Mouse (Mus musculus): ENCODE measurements around the gene Cdkn1a.

The Cdkn1a gene

DNA sequence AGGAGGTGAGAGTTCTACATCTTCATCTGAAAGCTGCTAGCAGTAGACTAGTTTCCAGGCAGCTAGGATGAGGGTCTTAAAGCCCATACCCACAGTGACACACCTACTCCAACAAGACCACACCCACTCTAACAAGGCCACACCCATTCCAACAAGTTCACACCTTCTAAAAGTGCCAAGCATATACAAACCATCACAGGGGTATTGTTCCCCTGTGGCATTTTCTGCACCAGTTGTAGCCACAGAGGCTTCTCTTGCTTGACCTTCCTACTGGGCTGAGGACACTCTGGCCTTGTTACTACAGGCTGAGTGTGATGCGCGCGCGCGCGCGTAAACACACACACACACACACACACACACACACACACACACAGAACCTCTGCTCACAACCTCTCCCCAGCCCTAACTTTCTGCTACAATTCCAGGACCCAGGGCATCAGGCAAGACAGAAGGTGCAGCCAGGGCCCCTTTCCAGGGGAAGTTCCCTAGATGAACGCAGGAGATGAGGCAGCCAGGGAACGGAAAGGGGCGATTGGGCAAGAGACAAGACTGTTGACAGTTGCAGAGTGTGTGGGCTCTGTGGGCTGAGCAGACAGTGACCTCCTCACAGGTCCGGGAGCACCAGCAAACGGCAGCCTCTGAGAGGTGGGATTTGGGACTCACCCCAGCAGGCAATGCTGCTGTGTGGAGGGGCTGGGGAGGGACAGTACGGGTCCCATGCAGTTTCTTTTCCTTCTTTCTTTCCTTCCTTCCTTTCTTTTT lies 23.0 kb downstream of the Cdkn1a start, which contains the start of gene Rab44:
TSS of gene Rab44 (plus strand) at position 555 of the 762 bp plus-strand sequence.
- DNase-seq (ENCODE audit: extremely low read depth, insufficient read length, low spot score) = no peak

DNA sequence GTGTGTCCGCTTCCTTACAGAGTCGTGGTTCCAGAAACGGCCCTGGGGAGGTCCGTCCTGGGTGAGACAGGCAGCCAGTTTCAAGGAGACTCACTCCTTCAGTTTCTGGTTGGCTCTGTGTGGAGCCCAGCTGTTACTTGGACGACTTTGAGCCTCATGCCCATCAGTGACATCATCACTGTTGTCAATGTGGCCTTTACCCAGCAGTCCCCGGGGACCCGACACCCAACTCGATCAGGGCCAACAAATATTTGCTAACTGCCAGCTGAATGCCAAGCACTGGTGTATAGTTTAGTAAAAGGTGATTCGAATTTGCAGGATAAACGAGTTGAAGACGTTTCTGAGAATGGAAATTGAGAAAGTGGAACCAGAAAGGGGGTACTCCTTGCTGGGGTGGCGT lies 25.2 kb downstream of the Cdkn1a start:
- DNase-seq (ENCODE audit: extremely low read depth, insufficient read length, low spot score) = peak; percentile 45

DNA sequence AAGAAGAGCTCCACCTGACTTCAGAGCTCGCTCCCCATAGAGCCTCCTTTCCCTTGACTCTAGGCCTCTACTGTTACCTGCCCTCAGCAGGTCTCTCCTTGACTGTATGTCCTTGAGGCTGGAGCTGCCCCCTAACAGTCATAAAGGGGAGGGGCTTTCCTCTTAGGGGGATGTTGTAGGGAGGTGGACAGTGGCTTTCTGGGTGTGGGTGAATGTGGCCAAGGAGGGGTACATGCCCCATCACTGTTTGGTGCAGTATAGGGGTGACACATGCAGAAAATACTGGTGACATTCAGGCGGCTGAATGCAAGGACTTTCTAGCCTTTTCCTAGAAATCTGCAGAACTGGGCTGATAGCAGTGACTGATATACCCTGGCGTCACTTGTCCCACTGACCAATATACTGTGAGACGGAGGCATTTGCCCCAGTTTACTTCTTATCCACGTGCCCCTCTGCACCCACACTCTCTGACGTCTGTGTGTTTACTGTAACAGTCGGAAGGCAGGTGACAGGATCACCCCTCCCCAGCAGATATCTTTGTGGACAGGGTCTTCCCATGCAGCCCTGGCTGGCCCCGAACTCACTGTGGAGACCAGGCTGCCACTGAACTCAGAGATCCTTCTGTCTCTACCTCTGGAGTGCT lies 26.4 kb downstream of the Cdkn1a start:
- no peak for DNase-seq (ENCODE audit: extremely low read depth, insufficient read length, low spot score)

DNA sequence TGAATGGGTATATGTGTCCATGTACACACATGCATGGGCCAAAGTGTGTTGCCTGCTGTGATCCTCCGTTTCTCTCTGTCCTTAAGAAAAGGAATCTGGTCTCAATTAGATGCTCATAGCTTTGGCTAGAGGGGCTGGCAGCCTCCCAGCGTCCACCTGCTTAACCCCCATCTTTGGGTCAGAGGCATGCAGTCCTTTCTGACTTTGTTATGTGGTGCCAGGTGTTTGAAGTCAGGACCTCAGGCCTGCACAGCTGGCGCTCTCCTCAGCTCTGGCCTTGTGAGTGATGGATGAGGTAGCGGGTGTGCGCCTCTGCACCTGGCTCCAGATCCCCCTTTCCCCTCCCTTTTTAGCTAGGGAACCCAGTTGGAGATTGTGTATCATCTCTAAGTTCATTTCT lies 27.3 kb downstream of the Cdkn1a start:
- DNase-seq (ENCODE audit: extremely low read depth, insufficient read length, low spot score) = no peak

DNA sequence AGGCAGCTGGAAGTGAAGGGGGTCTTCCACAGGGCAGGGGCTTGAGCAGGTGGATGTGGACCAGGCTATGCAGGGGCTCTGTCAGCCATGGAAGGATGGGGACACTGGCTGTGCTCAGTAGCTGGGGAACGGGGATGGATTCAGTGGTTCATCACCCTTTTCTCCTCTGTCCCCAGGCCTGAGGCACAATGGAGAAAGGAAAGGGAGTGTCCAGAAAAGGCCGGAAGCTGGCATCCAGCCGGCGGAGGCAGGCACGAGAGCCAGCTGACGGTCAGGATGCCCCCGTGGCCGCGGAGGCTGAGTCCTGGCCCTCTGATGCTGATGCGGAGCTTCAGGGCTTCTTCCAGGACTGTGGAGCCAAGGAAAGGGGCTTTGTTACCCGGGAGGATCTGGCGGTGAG lies 29.9 kb downstream of the Cdkn1a start:
- DNase-seq (ENCODE audit: extremely low read depth, insufficient read length, low spot score) = no peak

DNA sequence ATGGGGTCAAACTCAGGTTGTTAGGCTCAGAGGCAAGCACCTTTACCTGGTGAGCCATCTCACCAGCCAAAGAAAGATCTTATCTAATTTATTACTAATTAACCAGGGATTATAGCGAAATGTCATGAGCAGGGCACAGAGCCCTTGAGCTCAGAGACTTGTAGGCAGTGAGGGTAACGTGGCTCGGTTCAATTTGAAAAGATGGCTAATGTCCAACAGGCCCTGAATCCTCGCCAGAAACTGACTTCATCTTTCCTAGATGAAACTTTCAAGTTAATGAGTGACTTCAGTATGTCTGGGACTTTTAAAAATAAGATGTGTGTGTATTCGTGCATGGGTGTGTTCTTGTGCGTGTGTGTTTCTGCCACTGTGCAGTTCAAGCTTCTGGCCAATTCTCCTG lies 32.0 kb downstream of the Cdkn1a start:
- no peak for DNase-seq (ENCODE audit: extremely low read depth, insufficient read length, low spot score)

DNA sequence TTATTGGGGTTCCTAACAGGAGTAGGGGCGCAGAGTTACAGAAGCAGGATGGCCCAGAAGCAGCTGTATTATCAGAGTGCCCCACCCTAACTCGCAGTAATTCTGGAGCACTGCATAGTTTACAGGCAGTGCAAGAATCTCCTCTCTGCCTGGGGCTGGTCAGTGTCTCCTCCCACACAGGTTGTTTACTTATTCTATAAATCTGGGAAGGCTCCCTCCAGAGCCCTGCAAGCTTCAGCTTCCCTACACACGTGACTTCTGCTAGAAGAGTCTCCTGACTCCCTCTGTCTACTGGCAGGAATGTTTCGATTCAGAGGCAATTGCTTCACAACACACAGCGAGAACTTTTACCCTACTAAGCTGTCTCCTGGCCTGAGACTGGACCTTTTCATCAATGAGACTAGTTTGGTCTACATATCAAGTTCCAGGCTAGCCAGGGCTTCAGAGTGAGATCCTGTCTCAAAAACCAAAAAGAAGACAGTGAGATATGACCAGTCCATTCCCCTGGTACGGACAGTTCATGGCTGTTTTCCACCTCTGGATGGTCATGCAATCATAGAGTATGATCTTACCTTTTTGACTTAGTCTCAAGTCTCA lies 32.9 kb downstream of the Cdkn1a start:
- no peak for DNase-seq (ENCODE audit: extremely low read depth, insufficient read length, low spot score)

DNA sequence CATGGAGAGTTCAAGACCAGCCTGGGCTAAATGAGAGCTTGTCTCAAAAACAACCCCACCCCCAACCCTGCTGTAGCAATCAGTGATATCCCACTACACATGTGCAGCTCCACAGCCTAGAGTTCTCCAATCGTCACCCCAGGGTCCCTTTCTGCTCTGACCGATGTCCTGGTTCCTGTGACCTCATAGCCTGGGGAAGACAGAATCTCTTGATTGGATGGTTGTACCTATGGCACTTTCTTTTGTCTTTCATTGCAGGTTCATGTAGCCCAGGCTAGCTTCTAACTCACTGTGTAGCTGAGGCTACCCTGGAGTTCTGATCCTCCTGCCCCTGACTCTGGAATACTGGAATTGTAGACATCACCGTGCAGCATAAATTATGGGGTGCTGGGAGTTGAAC lies 35.8 kb downstream of the Cdkn1a start:
- DNase-seq (ENCODE audit: extremely low read depth, insufficient read length, low spot score) = no peak

DNA sequence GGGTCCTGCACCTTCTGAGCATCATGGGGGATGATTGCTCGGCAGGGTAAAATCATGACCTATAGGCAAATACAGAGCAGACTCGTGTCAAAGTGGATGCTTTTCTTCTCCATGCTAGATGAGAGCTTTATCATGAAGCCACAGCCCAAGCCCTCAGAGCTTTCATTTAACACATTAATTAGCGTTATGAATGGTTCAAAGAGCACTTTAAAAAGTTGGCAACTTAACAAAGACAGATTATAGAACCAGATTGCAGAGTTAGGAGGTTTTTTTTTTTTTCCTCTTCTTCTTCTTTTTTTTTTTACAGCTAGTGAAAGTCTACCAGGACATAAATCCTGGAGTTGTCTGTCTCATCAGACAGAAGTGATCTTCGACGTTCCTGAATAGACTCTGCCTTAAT lies 38.6 kb downstream of the Cdkn1a start:
- no peak for DNase-seq (ENCODE audit: extremely low read depth, insufficient read length, low spot score)

DNA sequence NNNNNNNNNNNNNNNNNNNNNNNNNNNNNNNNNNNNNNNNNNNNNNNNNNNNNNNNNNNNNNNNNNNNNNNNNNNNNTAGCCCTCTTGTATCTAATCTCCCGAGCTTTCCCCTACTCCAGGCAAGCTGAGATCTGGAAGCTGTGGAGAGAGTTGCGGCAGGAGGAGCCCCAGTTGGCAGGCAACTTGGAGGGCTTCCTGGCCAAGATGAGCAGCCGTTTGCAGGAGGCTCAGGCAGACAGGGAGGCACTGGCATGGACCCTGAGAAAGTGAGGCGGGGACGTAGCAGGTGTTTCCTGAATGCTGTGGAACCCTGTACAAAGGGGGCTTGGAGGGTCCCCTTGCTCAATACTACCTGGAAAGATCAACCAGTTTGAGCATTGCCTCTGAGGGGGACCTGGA lies 44.3 kb downstream of the Cdkn1a start:
- DNase-seq (ENCODE audit: extremely low read depth, insufficient read length, low spot score) = no peak

DNA sequence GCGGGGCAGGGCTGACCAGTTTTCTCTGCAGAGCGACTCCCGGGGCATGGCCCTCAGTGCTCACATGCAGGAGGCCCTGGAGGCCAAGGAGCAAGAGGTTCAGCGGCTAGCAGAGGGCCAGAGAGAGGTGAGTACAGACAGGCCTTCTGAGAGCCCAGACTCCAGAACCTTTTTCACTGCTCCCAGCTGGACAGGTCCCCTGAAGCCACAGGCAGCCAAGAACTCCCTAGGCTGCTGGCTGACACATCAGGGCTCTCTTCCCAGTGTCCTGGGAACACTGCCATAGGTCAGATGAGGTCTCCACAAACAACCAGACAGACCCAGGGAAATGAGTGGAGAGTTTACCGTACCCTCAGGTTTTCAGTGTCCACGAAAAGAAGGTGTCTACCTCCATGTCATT lies 45.5 kb downstream of the Cdkn1a start:
- DNase-seq (ENCODE audit: extremely low read depth, insufficient read length, low spot score) = no peak

DNA sequence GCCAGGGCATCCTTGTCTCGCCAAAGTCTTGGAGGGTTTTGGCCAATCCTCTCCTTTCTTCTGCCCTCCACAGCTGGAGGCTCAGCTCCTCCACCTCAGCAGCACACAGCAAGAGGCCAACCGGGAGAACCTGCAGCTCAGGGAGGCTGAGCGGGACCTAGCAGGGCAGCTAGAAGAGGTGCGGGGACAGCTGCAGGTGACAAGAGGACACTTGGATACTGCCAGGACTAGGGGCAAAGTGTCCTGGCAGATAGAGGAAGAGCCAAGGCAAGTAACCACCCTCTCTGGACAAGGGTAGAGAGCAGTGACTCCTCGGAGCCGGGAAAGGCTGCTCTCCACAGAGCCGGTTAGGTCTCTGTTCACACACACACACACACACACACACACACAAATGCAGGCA lies 47.1 kb downstream of the Cdkn1a start:
- DNase-seq (ENCODE audit: extremely low read depth, insufficient read length, low spot score) = no peak

DNA sequence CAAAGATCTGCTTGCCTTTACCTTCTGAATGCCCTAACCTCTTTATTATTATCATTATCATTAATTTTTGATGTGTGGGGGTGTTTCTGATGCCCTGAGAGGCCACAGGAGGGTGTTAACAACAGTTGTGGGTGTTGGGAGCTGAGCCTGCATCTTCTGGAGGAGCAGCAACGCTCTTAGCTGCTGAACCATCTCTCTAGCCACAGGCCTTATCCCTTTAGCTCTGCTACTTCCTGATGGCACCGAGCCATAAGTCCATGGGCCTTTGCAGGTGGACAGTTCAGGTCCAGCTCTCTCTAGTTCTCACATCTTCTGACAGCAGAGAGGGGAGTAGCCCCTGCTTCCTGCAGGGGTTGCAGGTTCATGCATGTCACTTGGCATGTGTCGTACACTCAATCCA lies 50.8 kb downstream of the Cdkn1a start:
- DNase-seq (ENCODE audit: extremely low read depth, insufficient read length, low spot score) = no peak

DNA sequence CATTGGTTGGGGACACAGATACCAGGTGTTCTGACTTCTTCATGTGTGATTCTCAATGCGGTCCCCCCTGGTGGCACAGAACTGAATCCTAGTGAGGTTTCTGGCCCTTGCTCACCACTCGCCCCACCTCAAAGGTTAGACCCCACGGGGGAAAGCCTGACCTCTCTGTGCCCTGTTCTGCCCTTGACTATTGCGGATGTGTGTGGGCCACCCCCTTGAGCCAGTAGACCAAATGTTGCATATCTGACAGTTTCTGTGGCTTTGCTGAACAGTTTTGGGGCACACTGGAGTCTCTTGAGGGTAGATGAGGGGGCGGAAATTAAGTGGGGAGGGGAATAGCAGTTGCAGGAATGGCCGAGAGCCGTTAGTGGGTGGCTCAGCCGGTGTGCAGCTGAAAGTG lies 52.5 kb downstream of the Cdkn1a start:
- DNase-seq (ENCODE audit: extremely low read depth, insufficient read length, low spot score) = no peak

DNA sequence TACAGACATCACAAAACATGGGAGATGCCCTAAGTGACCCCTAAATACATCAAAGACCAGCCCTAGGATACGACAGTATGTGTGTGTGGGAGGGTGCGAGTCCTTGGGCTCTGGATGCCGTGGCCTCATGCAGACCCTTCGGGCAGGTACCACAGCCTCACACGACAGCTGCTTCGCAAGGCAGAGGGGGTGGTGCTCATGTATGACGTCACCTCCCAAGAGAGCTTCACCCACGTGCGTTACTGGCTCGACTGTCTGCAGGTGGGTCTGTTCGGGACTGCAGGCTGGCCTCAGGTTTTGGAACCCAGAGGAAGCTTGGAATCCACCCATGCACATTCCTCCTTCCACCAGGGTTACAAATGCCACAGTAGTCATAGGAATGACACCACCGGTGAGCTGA lies 54.3 kb downstream of the Cdkn1a start:
- DNase-seq (ENCODE audit: extremely low read depth, insufficient read length, low spot score) = no peak

DNA sequence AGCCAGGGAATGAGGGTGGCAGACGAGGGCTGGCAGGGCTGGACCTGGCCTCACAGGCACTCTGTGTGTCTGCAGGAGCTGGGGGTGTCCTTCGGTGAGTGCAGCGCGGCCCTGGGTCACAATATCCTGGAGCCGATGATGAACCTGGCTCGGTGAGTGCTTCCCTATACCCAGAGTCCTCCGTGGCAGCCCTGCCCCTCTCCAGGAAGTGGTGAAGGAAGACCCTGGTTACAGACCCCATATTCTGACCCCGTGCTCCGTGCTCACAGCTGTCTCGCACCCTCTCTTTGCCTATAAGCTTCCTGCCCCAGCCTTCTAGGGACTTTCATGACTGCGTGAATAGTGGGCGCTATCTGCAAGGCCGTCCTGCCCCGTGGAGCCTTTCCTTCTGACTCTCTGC lies 56.5 kb downstream of the Cdkn1a start:
- no peak for DNase-seq (ENCODE audit: extremely low read depth, insufficient read length, low spot score)

DNA sequence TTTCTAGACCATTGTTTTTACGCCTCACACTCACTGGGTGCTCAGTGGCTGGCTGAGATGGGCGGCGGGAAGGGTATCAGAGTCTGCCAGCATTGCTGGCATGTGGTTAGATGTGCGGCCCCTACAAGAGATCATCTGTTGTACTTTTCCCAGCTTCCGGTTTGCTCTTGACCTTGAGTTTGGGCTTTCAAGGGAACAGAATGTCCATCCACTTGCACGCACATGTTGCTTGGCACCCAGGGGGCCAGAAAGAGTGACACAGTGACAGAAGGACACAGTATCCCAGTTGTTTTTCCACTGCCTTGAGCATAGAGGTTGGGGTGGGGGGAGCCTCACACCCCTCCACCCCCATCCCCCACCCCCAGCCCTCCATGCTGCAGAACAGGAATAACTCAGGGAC lies 57.0 kb downstream of the Cdkn1a start:
- DNase-seq (ENCODE audit: extremely low read depth, insufficient read length, low spot score) = no peak

DNA sequence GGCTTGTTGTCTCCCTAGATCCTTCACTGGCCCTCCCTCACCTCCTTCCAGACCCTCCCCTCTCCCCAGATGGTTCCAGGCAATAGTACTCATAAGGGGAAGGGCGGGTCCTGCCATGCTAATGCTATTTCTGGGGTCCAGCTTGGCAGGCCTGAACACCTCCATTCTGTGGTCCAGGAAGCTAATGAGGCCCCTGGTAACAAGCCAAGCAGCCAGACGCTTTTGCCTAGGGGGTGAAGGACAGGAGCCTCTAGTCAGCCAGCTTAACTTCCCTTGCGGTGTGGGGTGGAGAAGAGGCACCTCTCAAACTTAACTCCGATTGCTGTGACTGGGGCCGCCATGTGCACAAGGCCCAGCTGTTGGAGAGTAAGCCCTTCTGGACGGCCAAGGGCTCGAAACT lies 59.0 kb downstream of the Cdkn1a start:
- no peak for DNase-seq (ENCODE audit: extremely low read depth, insufficient read length, low spot score)

Data from 3134 (cell line).